Mouse (Mus musculus) spleen, adult 12 weeks (tissue): Measurements from ENCODE around the gene Tbc1d2.
A peak's percentile ranks its signal among the peaks of the same experiment; 100 is the strongest.
"Not testable (repeated sequence)": the region's sequence is repeated elsewhere in the genome, so short reads cannot be mapped to it uniquely, and the experiment has no call there.

ENCODE experiments used
- DNase-seq: peaks from one replicate; pipeline ENCODE4 v3.0.0; 2022; ENCODE audit warnings: low spot score

Gene Tbc1d2

GRCm38 (mm10) chr4:46641283-46641682 is 8.7 kb downstream of the Tbc1d2 start:
- DNase-seq: no peak

- DNase-seq: no peak
Measured at GRCm38 (mm10) chr4:46639866-46640265, 10.1 kb downstream of the Tbc1d2 start.

GRCm38 (mm10) chr4:46637250-46637649 is 12.8 kb downstream of the Tbc1d2 start:
- not testable (repeated sequence) for DNase-seq

DNA sequence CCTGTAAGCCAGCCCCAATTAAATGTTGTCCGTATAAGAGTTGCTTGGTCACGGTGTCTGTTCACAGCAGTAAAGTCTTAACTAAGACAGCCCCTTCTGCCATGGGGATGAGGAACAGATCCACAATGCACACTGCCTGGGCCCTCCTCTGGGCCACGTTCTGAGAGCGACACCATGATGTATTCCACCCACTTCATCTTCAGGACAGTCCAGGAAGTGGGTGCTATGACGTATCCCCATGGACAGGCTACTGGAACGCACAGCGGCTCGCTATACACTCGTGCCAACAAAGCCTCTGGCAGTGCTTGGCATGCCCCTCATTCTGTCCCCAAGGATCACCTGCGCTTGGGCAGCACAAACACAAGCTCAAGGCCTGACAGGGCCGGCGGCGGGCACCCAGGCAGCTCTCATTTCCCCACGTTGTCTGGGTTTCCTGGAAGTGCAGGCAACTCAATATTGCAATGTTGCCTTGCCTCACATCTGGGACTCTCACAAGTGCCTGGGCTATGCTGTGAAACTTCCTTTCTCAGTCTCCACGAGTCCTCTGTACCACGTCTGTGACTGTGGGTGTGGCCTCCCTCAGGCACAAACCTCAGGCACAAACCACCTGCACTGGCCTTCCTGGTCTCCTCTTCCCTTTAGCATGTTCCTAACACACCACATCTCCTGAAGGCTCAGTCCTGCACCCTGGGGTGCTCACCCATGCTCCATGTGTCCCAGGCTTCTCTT is 14.1 kb downstream of the Tbc1d2 start:
- DNase-seq: no peak

GRCm38 (mm10) chr4:46634881-46635280 is 15.1 kb downstream of the Tbc1d2 start:
- no peak for DNase-seq

DNA sequence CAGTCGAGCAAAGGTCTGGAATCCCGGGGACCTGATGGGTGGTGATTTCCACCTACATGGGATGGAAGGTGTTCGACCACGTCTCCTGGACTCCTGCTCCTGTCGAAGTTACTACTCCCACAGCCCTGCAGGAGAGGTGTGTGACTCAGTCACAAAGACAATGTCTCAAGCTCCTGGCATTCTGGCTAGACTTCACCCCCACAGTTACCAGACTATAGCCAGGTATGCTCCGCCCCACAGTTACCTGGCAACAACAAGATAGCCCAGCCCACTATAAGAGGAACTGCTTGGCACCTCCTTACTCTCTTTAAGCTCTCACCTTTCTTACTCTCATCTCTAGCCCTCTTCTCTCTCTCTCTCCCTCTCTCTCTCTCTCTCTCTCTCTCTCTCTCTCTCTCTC is 16.4 kb downstream of the Tbc1d2 start:
- DNase-seq: not testable (repeated sequence)

DNA sequence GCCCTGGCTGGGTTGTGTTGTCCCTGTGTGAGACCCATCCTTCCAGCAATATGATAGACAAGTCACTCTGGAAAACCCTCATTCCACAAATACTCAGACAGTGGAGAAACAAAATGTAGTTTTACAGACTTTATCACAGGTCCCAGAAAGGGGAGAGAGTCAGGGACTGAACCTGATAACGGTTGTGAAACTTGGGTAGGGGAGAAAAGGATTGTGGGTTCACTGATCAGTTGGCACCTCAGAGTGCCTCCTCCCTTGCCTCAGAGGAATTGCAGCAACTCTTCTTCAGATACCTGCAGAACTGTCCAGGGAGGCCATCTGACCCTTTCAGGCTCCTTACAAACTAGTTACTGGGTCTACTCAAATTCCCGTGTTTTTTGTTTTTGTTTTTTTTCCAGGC is 17.5 kb downstream of the Tbc1d2 start:
- no peak for DNase-seq

- DNase-seq: no peak
Measured at GRCm38 (mm10) chr4:46630390-46630789, 19.6 kb downstream of the Tbc1d2 start.

- no peak for DNase-seq
Measured at GRCm38 (mm10) chr4:46628873-46629272, 21.1 kb downstream of the Tbc1d2 start.

- DNase-seq: no peak
Measured at GRCm38 (mm10) chr4:46628081-46628480, 21.9 kb downstream of the Tbc1d2 start.

- no peak for DNase-seq
Measured at GRCm38 (mm10) chr4:46625101-46625500, 24.9 kb downstream of the Tbc1d2 start.

DNA sequence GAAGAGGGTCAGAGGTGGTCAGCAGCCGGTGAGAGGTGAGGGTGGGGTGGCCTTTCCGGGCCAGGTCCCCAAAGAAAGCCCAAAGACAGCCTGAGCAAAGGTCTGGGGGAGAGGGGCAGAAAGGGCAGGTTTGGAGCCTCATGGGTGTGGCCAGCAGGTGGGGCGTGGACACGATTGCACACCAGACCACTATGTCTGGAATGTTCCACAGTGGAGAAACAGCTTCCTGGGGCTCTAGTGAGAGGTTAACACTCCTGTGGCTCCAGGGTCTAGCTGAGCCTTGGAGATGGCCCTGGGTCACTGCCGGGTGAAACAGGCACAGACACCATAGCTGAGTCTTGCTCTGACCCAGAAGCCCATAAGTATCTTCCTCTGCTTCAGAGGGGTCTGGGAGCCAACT is 27.0 kb downstream of the Tbc1d2 start:
- DNase-seq: no peak

- no peak for DNase-seq
Measured at GRCm38 (mm10) chr4:46620946-46621345, 29.1 kb downstream of the Tbc1d2 start.

- no peak for DNase-seq
Measured at GRCm38 (mm10) chr4:46620330-46620729, 29.7 kb downstream of the Tbc1d2 start.

DNA sequence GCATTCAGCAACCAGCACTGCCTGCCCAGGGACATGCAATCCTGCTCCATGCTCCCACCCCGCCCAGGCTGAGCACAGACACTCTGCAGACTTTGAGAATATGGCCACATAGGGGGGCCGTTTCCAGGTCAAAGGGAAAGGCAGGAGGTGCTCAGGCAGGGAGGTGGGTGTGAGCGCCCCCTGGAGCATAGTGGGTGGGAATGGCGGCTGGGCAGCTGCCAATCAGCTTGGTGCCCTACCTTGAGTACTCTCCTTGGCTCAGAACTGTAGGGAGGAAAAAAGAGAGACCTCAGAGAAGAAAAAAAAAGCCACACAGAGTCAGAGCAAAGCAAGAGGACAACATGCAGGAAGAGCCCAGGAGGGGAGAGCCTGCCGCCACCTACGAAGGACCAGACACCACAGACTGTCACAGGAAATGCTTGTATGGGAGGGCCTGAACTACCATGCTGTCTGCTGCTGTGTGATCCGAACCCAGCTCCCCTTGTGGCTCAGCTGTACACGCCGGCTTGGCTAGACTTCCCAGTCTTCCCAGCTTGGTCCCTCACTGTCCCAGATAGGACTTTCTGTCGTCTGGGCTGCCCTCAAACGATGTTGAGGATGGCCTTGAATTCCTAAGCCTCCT is 31.7 kb downstream of the Tbc1d2 start:
- no peak for DNase-seq

GRCm38 (mm10) chr4:46617408-46617807 is 32.6 kb downstream of the Tbc1d2 start:
- no peak for DNase-seq

DNA sequence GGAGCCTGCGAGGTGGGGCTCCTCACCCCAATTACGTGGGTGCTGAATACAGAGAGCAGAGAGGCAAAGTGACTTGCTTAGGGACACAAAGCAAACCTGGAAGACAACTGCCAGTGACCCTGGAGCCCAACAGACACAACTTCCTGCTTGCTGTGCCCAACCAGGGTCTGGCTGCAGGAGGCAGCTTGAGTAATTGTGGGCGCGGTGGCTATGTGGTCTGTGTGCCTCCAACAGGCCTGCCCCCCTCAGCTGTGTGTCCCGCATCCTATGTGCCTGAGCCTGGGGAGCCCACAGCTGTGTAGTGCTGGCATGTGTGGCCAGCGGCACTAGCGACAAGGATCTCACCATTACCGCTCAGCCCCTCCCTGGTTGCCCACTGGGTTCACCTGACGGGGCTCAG is 35.4 kb downstream of the Tbc1d2 start:
- DNase-seq: no peak

- no peak for DNase-seq
Measured at GRCm38 (mm10) chr4:46613618-46614017, 36.4 kb downstream of the Tbc1d2 start.

DNA sequence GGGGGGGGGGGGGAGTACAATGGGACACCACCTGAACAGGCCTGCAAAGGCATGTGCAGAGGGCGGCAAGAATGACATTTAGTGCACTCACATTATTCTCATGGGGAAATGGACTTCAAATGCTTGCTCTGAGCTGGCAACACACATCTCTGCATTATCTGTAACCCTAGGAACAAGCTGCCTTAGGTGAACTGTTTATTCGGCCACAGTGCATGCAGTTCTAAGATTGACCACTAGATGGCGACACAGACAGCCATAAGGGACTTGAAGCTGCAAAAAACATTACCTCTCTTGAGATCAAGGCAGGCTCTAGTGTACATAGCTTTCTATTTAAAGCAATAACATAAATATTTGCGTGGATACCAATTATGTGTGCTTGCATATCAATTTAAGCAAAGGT is 38.8 kb downstream of the Tbc1d2 start:
- DNase-seq: peak; percentile 68

- no peak for DNase-seq
Measured at GRCm38 (mm10) chr4:46607601-46608000, 42.4 kb downstream of the Tbc1d2 start.

GRCm38 (mm10) chr4:46605451-46605850 is 44.6 kb downstream of the Tbc1d2 start:
- no peak for DNase-seq

DNA sequence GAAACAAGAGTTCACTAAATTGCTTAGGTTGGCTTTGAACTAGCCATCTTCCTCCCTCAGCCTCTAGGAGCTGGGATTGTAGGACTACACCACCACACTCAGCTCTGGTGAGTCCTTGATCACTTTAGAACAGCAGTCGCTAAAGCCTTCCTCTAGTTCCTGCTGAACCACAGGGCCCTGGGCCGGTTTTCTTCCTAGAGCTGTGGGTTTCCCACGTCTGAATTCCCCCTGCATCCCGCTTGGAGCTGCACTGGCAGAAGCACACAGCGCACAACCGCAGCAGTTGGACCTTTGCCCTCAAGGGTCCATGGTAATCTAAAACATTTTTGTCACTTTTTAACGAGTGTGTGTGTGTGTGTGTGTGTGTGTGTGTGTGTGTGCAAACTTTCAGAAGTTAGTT is 47.3 kb downstream of the Tbc1d2 start:
- no peak for DNase-seq

DNA sequence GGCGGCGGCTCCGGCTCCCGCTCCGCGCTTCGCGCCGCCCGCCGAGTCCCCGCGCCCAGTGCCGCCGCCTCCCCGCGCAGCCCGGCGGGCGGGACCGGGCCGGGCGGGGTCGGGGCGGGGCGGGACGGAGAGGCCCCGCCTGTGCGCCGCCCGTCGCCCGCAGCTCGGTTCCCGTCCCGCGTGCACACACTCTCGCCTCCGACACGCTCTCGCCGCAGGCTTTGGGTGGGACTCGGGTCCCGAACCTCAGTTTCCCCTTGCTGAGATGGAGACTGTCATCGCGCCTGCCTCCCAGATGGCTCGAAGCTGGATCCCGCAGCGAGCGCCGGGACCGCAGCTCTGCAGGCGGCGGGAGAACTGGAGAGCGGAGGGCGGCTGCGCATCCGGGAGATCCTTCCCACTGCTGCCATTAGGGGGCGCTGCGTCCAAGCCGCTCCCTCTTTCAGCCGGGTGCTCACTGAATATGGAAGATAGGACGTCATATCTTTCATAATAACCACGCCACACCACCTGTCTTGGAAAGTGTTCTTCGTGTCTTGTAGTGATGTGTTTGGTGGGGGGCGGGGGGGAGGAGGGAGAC is 48.1 kb downstream of the Tbc1d2 start, which contains the start of gene Coro2a:
Gene Coro2a (minus strand): TSS at position 359 of the 580 bp plus-strand sequence.
- DNase-seq: peak; percentile 74
